Mouse (Mus musculus): ENCODE measurements around the gene Ak1. TPM values are rescaled to one million over a fixed set of nuclear protein-coding genes. Genes with fewer than 3 reads are reported as not detected.

Ak1 gene
- polyA plus RNA-seq, 1 experiment, result 9.1 TPM

- TF ChIP-seq POLR2A (IDR thresholded peaks at IDR 0.05; ENCODE audit: borderline replicate concordance, control insufficient read depth, low read depth, low read length) (no peak), CTCF (IDR thresholded peaks at IDR 0.05; ENCODE audit: control insufficient read depth, insufficient read depth, low read length) (no peak)
- 69% methylated on average over 10 of the region's 10 CpGs for WGBS
- Histone ChIP-seq H3K27ac (ENCODE audit: control insufficient read depth, insufficient read depth, low read depth, low read length, poor library complexity) (no peak overlapping the region), H3K4me1 (ENCODE audit: control insufficient read depth, insufficient read depth, low read length) (peaks cover 1% of the 10 kb centered on the region; the same call in 1 of the 2 replicates), H3K4me3 (replicated peaks; ENCODE audit: control insufficient read depth, low read depth, low read length) (no peak overlapping the region)
These were observed 16.9 kb upstream of the Ak1 start for GRCm38 (mm10) chr2:32604631-32605030.

DNA sequence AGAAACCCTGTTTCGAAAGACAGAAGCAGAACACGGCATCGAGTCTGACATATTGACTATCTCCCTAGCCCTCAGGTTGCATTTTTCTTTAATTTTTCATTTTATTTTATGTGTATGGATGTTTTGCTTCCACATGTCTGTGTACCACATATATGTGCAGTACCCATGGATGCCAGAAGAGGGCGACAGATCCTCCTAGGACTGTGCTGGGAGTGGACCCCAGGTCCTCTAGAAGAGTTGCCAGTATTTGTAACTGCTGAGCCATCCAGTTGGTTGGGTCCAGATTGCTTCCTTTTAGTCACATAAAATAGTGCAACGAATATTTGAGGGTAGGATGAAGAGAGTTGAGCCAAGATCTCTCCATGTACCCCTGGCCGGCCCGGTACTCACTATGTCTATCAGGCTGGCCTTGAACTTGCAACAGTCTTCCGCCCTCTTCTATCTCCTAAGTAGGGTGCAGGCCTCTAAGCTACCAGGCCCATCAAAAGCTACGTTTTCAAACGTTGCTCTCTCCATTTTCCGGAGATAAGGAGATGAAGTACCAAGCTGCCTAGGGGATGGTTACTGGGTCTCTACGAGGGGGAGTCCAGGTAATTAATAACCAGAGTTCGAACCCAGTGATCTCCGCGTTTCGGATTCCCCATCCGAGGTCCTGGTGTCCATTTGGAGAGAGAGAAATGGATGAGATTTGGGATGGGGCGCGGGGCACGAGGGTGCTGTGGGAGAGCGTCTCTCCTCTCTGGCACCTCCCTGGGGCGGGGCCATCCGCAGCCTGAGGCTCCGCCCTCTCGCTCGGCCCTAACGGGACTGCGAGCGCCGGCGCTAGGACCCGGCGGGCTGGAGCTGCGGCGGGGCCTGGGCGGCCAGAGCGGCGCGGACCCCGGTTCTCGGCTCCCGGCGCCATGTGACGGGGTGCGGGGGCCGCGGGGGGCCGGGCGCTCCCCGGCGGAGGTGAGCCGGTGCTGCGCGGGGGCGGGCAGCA, 15.1 kb upstream of the Ak1 start:
- Histone ChIP-seq H3K4me1 (ENCODE audit: control insufficient read depth, insufficient read depth, low read length) (peaks cover 1% of the 10 kb centered on the region; the same call in 1 of the 2 replicates), H3K4me3 (replicated peaks; ENCODE audit: control insufficient read depth, low read depth, low read length) (peak overlapping the region; percentile 51), H3K27ac (ENCODE audit: control insufficient read depth, insufficient read depth, low read depth, low read length, poor library complexity) (peak overlapping the region; percentile 75; the same call in 1 of the 2 replicates)
- 14% methylated on average over 55 of the region's 55 CpGs for WGBS
- TF ChIP-seq CTCF (IDR thresholded peaks at IDR 0.05; ENCODE audit: control insufficient read depth, insufficient read depth, low read length) (peak; percentile 57), POLR2A (IDR thresholded peaks at IDR 0.05; ENCODE audit: borderline replicate concordance, control insufficient read depth, low read depth, low read length) (no peak)

DNA sequence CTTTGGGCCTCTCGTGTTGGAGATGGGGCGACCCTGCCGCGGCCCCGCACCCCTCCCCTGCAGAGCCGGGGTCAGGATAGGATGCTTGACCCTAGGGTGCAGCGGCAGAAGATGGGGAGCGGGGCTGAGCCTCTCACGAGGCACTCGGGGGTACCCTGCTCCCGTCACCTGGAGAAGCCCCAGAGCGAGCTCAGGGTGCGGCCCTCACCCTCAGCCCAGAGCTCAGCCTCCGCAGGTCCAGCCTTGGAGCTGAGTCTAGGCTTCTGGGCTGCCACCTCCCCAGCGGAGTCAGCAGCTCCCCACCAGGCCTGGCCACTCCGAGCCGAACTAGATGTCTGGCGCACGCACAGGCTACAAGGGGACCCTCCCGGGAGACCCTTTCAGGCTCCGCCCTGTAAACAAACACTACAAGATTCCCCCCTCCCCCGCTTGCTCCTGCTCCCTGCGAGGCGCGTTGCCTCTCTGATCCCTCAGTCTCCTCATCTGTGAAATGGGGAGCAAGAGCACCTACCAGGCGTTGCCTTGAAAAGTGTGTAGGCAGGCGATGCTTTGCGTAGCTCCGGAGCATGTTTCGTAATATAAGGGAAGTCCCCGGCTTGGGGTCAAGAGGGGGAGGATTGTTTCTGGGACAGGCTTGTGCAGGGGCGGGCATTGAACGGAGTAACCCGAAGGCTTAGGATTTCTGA, 14.2 kb upstream of the Ak1 start:
- WGBS, result under 1% methylated on average over 34 of the region's 34 CpGs
- Histone ChIP-seq H3K27ac (ENCODE audit: control insufficient read depth, insufficient read depth, low read depth, low read length, poor library complexity) (peak overlapping the region; percentile 75), H3K4me1 (ENCODE audit: control insufficient read depth, insufficient read depth, low read length) (no peaks in the 10 kb centered on the region; the same call in 1 of the 2 replicates), H3K4me3 (replicated peaks; ENCODE audit: control insufficient read depth, low read depth, low read length) (peak overlapping the region; percentile 51)
- TF ChIP-seq CTCF (IDR thresholded peaks at IDR 0.05; ENCODE audit: control insufficient read depth, insufficient read depth, low read length) (no peak), POLR2A (IDR thresholded peaks at IDR 0.05; ENCODE audit: borderline replicate concordance, control insufficient read depth, low read depth, low read length) (no peak)

GRCm38 (mm10) chr2:32608141-32608777, 13.3 kb upstream of the Ak1 start:
- Histone ChIP-seq H3K27ac (ENCODE audit: control insufficient read depth, insufficient read depth, low read depth, low read length, poor library complexity) (peak overlapping the region; percentile 27; the same call in 1 of the 2 replicates), H3K4me3 (replicated peaks; ENCODE audit: control insufficient read depth, low read depth, low read length) (peak overlapping the region; percentile 44), H3K4me1 (ENCODE audit: control insufficient read depth, insufficient read depth, low read length) (no peaks in the 10 kb centered on the region; the same call in 1 of the 2 replicates)
- TF ChIP-seq POLR2A (IDR thresholded peaks at IDR 0.05; ENCODE audit: borderline replicate concordance, control insufficient read depth, low read depth, low read length) (no peak; the same call in 1 of the 2 replicates), CTCF (IDR thresholded peaks at IDR 0.05; ENCODE audit: control insufficient read depth, insufficient read depth, low read length) (no peak)
- WGBS, result 1% methylated on average over 25 of the region's 25 CpGs

GRCm38 (mm10) chr2:32608778-32609435, 12.7 kb upstream of the Ak1 start:
- TF ChIP-seq CTCF (IDR thresholded peaks at IDR 0.05; ENCODE audit: control insufficient read depth, insufficient read depth, low read length), result no peak
- TF ChIP-seq POLR2A (IDR thresholded peaks at IDR 0.05; ENCODE audit: borderline replicate concordance, control insufficient read depth, low read depth, low read length), result no peak; the same call in 1 of the 2 replicates
- Histone ChIP-seq H3K4me3 (replicated peaks; ENCODE audit: control insufficient read depth, low read depth, low read length) (peak overlapping the region; percentile 7), H3K27ac (ENCODE audit: control insufficient read depth, insufficient read depth, low read depth, low read length, poor library complexity) (peak overlapping the region; percentile 5; the same call in 1 of the 2 replicates), H3K4me1 (ENCODE audit: control insufficient read depth, insufficient read depth, low read length) (no peaks in the 10 kb centered on the region; the same call in 1 of the 2 replicates)
- 52% methylated on average over 18 of the region's 18 CpGs for WGBS

- Histone ChIP-seq H3K4me1 (ENCODE audit: control insufficient read depth, insufficient read depth, low read length) (no peaks in the 10 kb centered on the region; the same call in 1 of the 2 replicates), H3K27ac (ENCODE audit: control insufficient read depth, insufficient read depth, low read depth, low read length, poor library complexity) (no peak overlapping the region), H3K4me3 (replicated peaks; ENCODE audit: control insufficient read depth, low read depth, low read length) (peak overlapping the region; percentile 29)
- no peak for TF ChIP-seq CTCF (IDR thresholded peaks at IDR 0.05; ENCODE audit: control insufficient read depth, insufficient read depth, low read length)
- WGBS, result 18% methylated on average over 23 of the region's 23 CpGs
These were observed 10.8 kb upstream of the Ak1 start for GRCm38 (mm10) chr2:32610610-32611229.

DNA sequence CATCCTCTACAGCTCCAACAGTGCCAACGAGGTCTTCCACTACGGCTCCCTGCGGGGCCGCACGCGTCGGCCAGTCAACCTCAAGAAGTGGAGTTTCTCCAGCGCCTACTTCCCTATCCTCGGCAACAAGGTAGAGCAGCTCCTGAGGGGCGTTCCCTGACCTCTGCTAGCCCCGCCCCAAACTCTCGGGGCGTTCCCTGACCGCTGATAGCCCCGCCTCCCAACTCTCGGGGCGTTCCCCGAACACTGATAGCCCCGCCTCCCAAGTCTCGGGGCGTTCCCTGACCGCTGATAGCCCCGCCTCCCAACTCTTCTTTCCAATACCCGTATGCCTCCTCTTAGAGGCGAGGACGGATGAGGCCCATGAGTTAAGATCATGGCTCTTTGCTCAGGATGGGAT, 9.3 kb upstream of the Ak1 start:
- Histone ChIP-seq H3K4me1 (ENCODE audit: control insufficient read depth, insufficient read depth, low read length) (no peaks in the 10 kb centered on the region; the same call in 1 of the 2 replicates), H3K27ac (ENCODE audit: control insufficient read depth, insufficient read depth, low read depth, low read length, poor library complexity) (no peak overlapping the region), H3K4me3 (replicated peaks; ENCODE audit: control insufficient read depth, low read depth, low read length) (no peak overlapping the region)
- no peak for TF ChIP-seq POLR2A (IDR thresholded peaks at IDR 0.05; ENCODE audit: borderline replicate concordance, control insufficient read depth, low read depth, low read length)
- TF ChIP-seq CTCF (IDR thresholded peaks at IDR 0.05; ENCODE audit: control insufficient read depth, insufficient read depth, low read length), result no peak
- WGBS, result 85% methylated on average over 26 of the region's 26 CpGs
